Mouse (Mus musculus): ENCODE results near the gene Sorcs2.
A peak's percentile ranks its signal among the peaks of the same experiment; 100 is the strongest.
"Not testable (repeated sequence)": the region's sequence is repeated elsewhere in the genome, so short reads cannot be mapped to it uniquely, and the experiment has no call there.

The Sorcs2 gene

DNA sequence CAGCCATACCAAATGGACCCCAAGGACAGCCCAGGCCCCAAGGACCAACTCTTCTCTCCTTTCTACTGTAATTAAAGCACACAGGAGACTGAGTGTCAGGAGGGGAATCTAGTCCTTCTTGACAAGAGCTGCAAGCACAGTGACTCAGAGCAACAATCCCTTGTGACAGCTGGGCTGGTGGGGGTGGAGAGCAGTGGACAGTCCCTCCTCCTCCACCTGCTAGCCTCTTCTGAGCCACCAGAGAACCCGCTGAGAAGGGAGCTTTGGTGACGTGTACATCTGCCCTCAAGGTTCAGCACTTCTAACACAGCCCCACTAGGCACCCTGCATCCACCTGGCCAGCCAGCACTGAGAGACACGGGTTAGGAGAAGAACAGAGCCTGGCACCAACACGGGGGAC, 96.8 kb downstream of the Sorcs2 start:
- DNase-seq (ENCODE audit: low read depth): no peak

DNA sequence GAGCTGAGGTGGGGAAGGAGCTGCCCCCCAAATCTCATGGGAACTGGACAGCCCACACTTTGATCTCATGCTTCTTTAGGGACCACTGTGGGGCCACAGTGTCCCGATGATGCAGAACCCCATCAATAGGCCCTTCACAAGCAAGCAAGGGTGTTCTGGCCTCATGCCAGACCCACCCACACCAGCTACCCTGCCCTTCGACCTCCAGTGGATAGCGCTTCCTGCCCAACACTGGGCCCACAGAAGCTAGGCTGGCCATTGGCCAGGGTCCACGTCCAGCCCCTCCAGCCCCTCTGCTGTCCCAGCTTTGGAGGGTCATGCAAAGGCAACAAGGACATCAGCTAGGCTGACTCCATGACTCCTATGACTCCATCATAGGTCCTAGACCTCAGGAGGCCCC, 99.9 kb downstream of the Sorcs2 start:
- DNase-seq (ENCODE audit: low read depth): no peak

DNA sequence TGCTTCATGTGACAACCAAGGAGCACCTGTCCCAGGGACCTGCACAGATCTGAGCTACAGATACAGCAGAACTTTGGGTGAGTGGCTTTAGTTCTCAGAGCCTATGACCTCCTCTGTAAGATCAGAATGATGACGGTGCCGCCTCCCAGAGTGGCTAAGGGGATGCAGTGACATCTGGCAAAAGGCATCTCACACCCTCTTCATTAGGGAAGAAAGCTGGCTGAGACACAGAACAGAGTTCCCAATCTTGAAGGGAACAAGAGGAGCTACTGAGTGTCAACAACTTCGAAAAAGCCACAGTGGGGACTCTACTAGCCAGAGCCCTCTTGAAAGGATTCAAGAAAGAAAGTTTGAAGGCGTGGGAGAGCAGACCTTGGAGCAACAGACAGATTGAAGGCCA, 100.7 kb downstream of the Sorcs2 start:
- no peak for DNase-seq (ENCODE audit: low read depth)

DNA sequence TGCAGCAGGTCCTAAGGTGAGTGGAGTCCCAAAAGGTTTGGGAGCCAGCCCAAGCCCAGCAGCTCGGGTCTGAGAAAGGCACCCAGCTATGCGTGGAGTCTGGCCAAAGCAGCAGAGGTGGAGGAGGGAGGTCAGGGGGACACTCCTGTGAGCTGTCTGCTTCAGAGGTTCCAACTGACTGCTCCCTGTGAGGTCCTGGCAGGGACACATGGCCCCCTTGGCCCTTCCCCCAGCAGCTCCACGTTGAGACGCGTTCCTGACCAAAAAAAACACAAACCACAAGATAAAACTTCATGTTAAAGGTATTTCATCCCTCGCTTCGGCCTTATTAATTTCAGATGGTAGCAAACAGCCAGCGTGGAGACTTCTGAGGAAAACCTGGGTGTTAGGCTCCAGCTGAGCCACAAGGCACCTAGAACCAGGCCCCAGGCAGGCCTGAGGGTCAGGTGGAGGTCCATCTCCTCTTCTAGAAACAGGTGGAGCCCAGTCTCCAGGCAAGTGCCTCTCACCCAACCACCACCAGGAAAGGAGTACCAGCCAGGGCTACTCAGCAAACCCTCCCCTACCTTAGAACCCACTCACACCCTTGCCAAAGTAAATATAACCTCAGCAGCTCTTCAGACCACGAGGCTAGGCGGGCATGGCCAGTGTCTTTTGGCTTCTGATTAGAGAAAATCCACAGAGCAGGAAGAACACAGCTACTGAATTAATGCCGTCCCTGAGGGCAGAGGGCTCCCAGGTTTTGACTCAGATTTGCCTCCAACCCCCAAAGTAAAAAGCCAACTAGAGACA, 104.6 kb downstream of the Sorcs2 start:
- no peak for DNase-seq (ENCODE audit: low read depth)

DNA sequence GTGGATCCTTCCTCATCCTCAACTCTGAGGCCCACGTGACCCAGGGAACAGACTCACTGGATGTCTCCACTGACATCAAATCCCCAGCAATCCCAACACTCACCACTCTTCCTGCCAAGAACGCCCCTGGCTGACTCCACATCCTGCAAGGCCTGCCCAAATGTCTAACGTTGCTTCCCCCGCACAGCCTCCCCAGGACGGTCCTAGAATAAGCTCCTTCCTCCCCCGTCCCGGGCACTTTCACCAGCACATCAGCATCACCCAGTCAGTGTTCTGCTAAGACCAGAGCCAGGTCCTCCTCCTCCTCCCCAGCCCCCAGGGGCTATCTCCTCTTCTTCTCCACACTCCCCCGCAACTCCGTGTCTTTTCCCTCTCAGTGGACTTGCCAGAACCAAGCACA, 105.6 kb downstream of the Sorcs2 start:
- no peak for DNase-seq (ENCODE audit: low read depth)

DNA sequence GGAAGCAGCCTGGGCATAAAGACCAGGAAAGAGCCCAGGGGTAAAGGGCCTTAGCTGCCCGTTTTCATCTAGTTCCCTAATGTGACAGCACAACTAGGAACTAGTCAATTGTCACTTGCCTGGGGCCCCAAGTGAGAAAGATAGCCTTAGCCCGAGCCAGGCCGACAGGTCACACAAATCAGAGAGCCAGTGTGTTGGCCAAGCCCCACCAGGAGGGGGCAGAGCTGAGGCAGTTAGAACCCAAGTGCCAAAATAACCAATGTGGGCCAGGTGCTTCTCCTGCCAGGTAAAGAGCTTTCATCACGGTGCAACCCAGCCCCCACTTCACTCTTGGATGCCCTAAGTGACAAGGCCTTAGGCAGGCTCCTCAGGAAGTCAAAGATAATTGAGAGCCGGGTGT, 106.7 kb downstream of the Sorcs2 start:
- DNase-seq (ENCODE audit: low read depth): peak; percentile 5

DNA sequence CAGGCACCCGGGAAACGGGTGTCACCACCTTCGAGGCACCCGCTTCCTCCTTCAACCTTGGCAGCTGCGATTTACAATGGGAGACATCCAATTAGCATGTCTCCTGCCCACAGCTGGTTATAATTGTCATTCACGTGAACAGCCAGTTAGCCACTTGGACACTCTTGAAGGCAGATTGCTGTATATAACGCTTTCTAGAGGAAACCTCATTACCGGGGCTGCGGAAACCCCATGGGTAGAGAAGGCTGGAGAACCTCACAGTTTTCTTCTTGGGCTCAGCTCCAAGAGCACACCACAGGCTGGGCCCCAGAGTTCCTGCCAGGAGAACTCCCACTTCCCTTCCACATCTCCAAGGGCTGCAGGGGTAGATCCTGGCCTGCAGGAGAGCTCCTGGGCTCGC, 112.5 kb downstream of the Sorcs2 start:
- no peak for DNase-seq (ENCODE audit: low read depth)

DNA sequence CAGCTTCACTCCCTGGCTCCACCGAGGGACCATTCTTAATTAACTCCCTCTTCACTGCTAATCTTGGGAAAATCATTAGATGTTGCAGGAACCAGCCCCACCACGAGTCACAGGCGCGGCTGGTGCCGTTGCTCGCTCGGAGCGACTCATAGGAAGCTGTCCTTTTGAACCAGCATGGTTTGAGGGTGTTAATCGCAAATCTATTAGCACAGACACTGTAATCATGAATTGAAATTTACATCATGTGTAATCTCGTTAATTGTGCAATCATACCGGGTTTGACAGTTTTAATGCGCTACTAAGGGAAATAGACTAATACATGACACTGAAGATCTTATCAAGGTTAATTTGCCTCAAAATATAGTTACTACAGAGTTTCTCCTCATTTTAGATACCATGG, 118.0 kb downstream of the Sorcs2 start:
- no peak for DNase-seq (ENCODE audit: low read depth)

DNA sequence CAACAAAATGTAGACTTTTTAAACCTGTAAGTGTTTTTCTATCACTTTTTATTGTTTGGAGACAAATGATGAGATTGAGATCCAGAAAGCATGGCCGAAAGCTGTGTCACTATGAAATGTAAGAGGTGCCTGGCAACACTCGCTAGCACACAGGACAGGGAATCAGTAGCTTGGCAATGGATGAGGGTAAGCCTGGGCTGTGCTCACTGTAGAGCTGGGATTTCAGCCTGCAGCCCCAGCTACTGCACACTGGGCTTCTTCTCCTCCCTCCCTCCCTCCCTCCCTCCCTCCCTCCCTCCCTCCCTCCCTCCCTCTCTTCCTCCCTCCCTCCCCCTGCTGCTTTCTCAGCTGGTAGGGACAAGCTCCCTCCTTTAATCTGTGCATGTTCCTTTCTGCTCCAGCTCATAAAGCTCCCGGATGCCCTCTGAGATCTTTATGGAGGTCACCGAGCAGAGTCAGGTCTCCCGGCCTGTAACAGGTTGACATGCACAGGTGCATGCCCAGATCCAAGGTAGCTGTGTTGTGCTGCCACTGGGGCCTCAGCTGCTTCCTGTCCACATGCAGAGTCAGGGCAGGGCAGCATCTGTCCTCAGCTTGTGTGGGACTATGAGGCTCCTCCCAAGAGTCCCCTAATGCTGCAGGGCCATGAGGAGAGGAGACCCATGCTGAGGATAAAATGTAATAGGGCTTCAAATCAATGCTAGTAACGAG, 123.1 kb downstream of the Sorcs2 start:
- DNase-seq (ENCODE audit: low read depth): no peak

DNA sequence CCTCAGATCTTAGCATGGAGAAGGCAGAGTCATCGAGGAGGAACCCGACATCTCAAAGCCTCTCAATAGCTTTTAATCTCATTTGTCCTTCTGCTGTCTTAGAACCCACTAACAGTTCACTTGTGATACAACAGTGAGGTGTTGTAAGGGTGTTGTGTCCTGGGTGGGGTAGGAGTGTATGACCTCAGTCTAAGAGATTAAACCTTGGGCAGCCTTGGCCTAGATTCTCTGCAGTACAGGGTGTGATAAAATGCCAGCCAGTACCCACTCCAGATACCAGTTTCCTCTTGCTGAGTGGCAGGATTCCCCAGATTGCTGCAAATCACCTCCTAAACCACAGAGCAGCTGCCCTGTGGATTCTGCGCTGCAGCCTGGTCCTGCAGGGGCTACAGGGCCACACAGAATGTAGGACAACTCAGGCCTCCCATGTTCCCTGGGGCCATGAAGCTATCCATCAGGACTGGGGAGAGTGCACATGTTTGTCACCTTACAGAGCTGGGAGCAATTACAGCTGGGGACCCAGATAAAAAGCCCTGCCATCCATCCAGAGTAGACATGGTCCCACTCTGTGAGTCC, 130.7 kb downstream of the Sorcs2 start:
- DNase-seq (ENCODE audit: low read depth): no peak

DNA sequence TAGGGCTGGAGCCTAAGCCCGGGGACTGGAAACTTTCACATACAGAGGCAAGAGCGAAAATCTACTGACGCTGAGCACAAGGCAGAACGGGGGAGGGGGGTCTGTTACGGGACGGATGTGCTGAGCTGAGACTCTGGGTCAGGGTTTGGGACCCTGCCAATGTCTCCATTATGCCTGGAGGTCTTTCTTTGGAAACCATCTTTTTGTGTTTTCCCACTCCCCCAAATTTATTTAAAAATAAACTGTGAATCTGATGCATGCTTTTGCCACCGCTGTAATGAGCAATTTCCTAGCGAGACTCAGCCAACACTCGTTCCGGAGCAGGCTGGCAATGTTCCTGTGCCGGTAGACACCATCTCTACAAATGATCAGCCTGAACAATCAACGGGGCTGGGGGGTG, 137.1 kb downstream of the Sorcs2 start:
- no peak for DNase-seq (ENCODE audit: low read depth)

DNA sequence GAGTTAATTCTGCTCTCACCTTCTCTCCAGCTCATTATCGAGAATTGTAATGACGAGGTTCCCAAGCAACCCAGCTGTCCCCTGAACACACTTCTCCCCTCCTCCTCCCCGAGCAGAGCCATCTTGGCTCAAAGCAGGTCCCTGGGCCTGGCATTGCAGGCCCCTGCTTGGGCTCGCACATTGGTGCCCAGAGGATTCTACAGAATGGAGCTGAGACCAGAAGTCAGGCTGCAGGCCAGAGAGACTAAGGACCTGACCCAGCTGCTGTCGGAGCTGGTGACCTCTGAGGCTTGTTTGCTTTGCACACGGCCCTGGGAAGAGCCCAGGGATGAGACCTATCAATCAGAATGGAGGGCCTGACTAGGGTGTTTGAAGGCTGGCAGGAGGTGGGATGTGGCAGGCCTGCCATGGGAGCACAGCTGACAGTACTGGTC, 138.2 kb downstream of the Sorcs2 start:
- DNase-seq (ENCODE audit: low read depth): no peak

DNA sequence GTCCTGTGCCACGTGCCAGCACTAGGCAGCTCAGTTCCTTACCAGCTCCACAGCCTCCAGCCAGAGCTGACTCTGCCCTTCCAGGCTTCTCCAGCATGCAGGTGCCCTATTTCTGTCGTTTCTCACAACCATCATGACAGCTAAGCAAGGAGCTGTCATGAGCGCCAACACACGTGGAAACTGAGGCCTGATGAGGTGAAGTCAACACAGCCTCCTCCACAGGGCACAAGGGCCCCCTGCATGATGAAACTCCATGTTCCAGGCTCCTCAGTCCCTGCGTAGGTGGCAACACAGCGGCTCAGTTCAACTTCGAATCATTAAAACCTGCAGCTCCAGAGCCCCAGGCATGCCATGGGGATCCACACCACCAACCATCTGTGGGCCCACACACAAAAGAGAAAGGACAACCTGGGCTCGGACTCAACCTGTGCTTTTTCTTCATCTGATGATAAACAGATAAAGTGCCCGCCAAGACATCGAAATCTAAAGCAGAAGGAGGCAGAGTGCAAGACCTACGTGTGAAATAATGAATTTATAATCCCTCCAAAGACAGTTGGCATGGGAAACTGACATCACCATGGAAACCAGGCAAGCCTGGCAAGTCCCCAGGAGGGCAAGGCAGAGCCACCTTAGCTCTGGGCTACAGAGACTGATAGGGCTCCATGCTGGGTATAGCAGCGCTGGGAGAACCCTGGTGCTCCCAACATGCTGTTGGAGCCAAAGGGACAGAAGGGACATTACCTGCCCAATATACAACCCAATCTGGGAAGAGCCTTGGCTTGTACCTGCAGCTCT, 139.4 kb downstream of the Sorcs2 start:
- DNase-seq (ENCODE audit: low read depth): no peak

DNA sequence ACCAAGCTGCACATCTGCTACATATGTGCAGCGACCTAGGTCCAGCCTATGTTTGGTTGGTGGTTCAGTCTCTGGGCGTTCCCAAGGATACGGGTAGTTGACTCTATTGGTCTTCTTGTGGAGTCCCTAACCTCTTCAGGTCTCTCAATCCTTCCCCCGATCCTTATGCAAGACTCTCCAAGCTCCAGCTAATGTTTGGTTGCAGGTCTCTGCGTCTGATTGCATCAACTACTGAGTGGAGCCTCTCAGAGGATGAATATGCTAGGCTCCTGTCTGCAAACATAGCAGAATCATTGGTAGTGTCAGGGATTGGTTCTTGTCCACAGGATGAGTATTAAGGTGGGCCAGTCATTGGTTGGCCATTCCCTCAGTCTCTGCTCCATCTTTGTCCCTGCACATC, 140.9 kb downstream of the Sorcs2 start:
- DNase-seq (ENCODE audit: low read depth): no peak

DNA sequence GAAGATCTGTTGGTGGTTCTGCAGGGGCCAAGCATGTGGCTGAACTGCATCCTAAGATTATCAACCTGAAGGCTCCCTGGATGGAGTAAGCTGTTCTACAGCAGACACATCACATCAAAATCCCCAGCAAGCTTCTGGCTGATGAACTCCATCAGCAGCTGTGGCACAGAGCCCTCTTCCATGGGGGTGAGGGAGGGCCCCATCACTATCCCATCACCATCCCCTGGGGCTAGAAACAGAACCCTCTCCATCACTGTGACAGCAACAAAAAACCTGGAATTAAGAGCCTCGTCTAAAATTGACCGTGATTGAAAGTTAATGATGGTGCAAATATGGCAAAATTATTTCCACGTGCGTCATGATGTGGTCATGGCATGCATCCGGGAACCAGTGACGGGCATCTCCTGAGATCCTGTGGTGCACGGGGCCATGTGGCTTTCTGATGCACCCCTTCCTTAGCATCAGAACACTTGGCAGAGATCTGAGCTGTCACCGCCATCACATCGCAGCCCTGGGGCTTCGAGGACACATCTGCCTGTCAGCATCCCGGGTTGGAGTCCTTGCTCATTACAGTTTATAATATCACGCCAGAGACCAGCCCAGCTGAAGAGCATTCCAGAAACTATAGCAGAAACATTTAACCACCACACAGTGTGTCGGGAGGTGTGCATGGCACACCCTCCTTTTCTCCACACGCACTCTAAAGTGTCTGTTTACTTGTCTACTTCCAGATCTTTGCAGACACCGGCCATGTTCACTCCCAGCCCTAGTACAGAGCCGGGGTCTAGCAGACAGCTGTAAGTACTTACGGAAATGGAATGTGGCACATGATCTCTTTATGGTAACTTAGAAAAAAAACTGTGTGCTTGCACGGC, 143.1 kb downstream of the Sorcs2 start:
- DNase-seq (ENCODE audit: low read depth): no peak

DNA sequence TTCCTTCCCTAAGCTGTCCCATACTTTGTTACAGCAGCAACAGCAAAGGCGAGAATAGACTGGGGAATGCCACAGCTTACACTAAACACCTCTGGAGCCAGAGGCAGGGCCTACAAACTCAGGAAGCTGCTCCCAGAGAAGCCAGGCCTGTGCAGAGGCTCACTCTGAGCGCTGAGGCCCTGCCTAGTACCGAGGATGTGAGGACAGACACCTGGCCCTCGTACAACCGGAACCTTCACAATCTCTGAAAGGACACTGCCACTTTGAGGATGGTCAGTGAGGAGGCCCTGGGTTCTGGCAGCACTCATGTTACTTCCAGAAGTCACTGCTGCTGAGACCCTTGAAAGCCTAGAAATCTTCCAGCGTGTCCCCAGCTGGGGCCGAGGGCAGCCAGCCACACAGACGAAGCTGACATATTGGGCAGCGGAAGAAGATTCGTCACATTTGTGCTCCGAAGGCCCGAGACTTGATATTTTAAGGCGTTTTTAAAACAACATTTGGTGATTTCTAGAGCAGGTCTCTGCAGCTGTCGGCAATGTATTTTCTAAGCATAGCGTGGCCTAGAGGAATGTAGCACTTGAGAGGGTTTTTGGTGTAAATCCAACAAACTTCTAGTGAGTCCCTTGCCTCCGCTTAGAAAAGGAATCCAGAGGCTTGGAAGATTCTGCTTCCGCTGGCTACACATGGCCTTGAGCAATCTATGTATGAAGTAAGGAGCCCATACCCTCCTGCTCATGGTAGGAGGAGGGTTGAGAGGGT, 145.0 kb downstream of the Sorcs2 start:
- no peak for DNase-seq (ENCODE audit: low read depth)

DNA sequence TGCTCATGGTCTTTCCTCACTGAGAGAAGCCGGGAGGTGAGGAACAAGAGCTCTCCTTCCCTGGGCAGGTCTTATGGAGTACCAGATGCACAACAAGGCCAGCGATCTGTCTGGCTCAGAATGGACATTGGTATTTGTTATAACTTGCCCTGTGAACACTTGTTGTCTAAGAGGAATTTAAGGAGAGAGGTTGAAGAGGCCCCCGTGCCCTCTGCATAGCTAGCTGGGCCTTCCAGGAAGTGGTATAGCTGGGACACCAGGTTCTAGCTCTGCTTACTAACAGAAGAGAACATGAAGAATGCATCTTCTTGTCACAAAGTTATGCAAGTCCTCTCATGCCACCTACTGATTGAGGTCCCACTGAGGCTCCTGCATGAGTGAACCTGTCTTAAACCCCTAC, 149.9 kb downstream of the Sorcs2 start:
- DNase-seq (ENCODE audit: low read depth): no peak

DNA sequence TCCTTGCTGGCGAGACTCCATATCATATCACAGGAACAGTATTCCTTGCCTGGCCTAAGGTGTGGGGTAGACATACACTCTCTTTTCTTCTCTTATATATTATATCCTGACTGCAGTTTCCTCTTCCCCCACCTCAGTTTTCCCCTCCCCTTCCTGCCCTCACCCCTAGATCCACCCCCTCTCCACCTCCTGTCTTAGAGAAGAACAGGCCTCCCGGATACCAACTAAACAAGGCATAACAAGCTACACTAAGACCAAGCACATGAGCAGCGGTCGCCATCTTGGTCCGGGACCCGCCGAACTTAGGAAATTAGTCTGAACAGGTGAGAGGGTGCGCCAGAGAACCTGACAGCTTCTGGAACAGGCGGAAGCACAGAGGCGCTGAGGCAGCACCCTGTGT, 160.4 kb downstream of the Sorcs2 start:
- DNase-seq (ENCODE audit: low read depth): not testable (repeated sequence)

DNA sequence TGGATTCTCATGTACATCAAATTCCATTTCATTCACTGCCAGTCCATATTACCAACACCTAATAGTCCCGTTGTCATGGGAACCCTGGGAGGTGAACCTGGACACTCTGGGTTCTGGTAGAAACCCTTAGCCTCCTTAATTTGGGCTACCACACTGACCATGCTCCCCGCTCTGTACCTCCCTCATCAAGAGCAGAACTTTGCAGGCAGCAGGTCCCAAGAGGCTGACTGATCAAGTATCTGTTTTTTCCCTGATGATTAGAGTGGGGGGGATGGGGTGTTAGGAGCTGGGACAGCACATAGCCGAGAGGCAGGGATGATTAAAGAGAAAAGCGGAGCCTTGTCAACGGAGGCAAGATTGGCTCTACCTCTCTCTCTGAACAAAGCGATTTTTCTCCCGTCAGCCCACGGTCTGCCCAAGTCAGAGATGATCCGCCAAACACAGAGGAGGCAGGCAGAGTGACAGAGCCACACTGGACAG, 167.6 kb downstream of the Sorcs2 start:
- no peak for DNase-seq (ENCODE audit: low read depth)
